Mouse (Mus musculus) forebrain, embryonic 15.5 days (tissue): ENCODE results near the gene Inhbe. TPM values are rescaled to one million over a fixed set of nuclear protein-coding genes. Genes with fewer than 3 reads are reported as not detected.

Experiments used
- ATAC-seq: fragments of 200-750 bp; cut with Nextera tagmentation; replicated peaks from 2 replicates; pipeline ENCODE4 v1.8.0; 2017; ENCODE audit warnings: mild to moderate bottlenecking, moderate TSS enrichment, moderate library complexity
- H3K27ac ChIP-seq: fragments of 300-500 bp; sonication (generic); replicated peaks from 2 replicates; pipeline ENCODE4 v1.5.1; 2015; ENCODE audit warnings: mild to moderate bottlenecking, inconsistent platforms
- H3K27me3 ChIP-seq: fragments of 300-500 bp; sonication (generic); 2 replicates; pipeline ENCODE4 v1.6.1; 2015; ENCODE audit warnings: inconsistent platforms
- H3K36me3 ChIP-seq: fragments of 300-500 bp; sonication (generic); 2 replicates; pipeline ENCODE4 v1.6.1; 2015; ENCODE audit warnings: mild to moderate bottlenecking, inconsistent platforms
- H3K4me1 ChIP-seq: fragments of 300-500 bp; sonication (generic); 2 replicates; pipeline ENCODE4 v1.6.1; 2015; ENCODE audit warnings: inconsistent platforms
- H3K4me2 ChIP-seq: fragments of 300-500 bp; sonication (generic); replicated peaks from 2 replicates; pipeline ENCODE4 v1.6.1; 2015; ENCODE audit warnings: mild to moderate bottlenecking, inconsistent platforms
- H3K4me3 ChIP-seq: fragments of 300-500 bp; sonication (generic); 2 replicates; pipeline ENCODE4 v1.5.1; 2015; ENCODE audit warnings: mild to moderate bottlenecking, inconsistent platforms
- H3K9ac ChIP-seq: fragments of 300-500 bp; sonication (generic); replicated peaks from 2 replicates; pipeline ENCODE4 v1.6.1; 2015; ENCODE audit warnings: mild to moderate bottlenecking, inconsistent platforms
- H3K9me3 ChIP-seq: fragments of 300-500 bp; sonication (generic); 2 replicates; pipeline ENCODE4 v1.6.1; 2016; ENCODE audit warnings: inconsistent platforms
- WGBS: fragments of 180-500 bp; shearing (Covaris S2); methylation state at CpG from one replicate; pipeline ENCODE4 v1.1.7; 2015; ENCODE audit warnings: mixed read lengths; 5-methylcytosine and 5-hydroxymethylcytosine counted together
- polyA plus RNA-seq: library from polyadenylated mRNA; unstranded; fragments of >200 nt; fragmentation: Nextera tagmentation; extraction: Ambion mirVana; gene quantifications from 2 replicates; pipeline ENCODE4 v1.2.1, GENCODE M21; 2015

The Inhbe gene
- polyA plus RNA-seq, 1 experiment from 2014 or later = not detected

DNA sequence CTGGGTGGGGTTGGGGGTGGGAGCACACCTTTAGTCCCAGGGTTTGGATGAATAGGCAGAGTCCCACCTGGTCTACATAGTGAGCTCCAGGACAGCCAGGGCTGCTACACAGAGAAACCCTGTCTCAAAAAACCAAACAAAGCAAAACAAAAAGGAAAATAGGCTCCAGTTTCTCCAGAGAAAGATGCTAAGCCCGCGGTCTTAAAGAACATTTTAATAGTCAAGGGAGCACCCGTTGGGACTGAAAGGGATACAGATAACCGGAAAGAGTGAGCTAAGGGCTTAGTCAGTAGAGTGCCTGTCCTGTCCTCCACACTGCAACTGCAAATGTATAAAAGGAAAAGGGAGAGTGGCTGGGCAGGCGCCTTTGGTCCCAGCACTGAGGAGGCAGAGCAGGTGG, 12.9 kb upstream of the Inhbe start:
- WGBS = 61% methylated on average over 5 of the region's 5 CpGs
- Histone ChIP-seq H3K4me1 (0 out of 2 replicates have a peak, but pooled peaks cover 3% of the 10 kb centered on the region), H3K36me3 (no peaks in the 10 kb centered on the region), H3K4me3 (no peak overlapping the region), H3K27ac (no peak overlapping the region), H3K9me3 (no peaks in the 10 kb centered on the region), H3K9ac (no peak overlapping the region), H3K27me3 (no peaks in the 10 kb centered on the region), H3K4me2 (no peak overlapping the region)
- ATAC-seq = no peak

DNA sequence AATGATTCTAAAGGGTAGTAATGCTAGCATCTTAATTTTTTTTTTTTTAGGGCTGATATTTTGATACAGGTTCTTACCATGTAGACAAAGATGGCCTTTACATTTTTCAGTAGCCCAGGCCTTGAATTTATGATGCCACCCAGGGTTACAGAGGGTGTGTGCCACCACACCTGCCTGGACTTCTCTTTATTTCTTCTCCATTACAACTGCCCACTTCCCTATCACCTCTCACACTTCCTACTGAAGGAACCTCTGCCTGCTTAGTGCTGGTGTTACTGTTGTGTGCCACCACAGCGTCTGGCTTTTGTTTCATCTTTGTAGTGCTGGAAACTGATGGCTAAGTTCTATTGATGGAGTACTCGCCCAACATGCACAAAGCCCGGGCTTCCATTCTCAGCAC, 6.5 kb upstream of the Inhbe start:
- Histone ChIP-seq H3K4me1 (no peaks in the 10 kb centered on the region), H3K4me3 (no peak overlapping the region), H3K9ac (no peak overlapping the region), H3K27ac (no peak overlapping the region), H3K4me2 (no peak overlapping the region), H3K36me3 (no peaks in the 10 kb centered on the region), H3K27me3 (no peaks in the 10 kb centered on the region), H3K9me3 (no peaks in the 10 kb centered on the region)
- 88% methylated on average over 3 of the region's 3 CpGs for WGBS
- no peak for ATAC-seq

DNA sequence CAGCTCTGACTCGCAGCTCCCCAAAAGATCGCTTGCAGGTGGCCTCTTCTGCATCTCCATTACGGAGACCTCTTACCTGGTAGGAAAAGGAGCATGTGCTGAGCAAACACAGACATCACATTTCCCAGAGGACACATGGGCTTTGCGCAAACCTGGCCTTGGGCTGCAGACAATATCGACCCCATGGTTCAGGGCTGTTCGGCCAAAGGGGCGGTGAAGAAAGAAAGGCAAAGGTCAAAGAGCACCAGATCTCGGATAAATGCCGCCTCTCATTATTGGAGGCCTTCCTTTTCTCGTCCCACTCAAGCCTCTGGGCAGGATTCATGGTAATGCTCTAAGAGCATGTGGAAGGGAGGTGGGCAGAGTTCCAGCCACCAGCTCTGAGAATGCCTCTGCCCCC, 1.1 kb upstream of the Inhbe start:
- Histone ChIP-seq H3K9me3 (no peaks in the 10 kb centered on the region), H3K4me3 (no peak overlapping the region), H3K36me3 (no peaks in the 10 kb centered on the region), H3K9ac (no peak overlapping the region), H3K27me3 (no peaks in the 10 kb centered on the region), H3K4me2 (no peak overlapping the region), H3K4me1 (peaks cover 3% of the 10 kb centered on the region), H3K27ac (no peak overlapping the region)
- no peak for ATAC-seq
- 59% methylated on average over 10 of the region's 10 CpGs for WGBS

DNA sequence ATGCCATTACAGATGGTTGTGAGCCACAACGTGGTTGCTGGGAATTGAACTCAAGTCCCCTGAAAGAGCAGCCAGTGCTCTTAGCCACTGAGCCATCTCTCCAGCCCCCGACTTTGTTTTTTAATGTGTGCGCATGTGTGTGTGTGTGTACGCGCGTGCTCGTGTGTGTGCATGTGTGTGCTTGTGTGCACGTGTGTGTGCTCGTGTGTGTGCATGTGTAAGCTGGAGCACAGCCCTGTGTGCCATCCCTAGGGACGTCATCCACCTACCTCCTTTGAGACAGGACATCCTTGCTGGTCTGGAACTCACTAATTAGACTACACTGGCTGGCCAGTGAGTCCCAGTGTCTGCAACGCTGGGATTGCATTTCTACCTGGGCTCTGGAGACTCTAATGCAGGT, 1.4 kb downstream of the Inhbe start:
- no peaks in the 10 kb centered on the region for H3K9me3 ChIP-seq
- H3K4me2 ChIP-seq = no peak overlapping the region
- peaks cover 3% of the 10 kb centered on the region for H3K4me1 ChIP-seq
- H3K9ac ChIP-seq = no peak overlapping the region
- no peak overlapping the region for H3K4me3 ChIP-seq
- no peaks in the 10 kb centered on the region for H3K36me3 ChIP-seq
- no peak for ATAC-seq
- no peak overlapping the region for H3K27ac ChIP-seq
- no peaks in the 10 kb centered on the region for H3K27me3 ChIP-seq
- 88% methylated on average over 11 of the region's 11 CpGs for WGBS

DNA sequence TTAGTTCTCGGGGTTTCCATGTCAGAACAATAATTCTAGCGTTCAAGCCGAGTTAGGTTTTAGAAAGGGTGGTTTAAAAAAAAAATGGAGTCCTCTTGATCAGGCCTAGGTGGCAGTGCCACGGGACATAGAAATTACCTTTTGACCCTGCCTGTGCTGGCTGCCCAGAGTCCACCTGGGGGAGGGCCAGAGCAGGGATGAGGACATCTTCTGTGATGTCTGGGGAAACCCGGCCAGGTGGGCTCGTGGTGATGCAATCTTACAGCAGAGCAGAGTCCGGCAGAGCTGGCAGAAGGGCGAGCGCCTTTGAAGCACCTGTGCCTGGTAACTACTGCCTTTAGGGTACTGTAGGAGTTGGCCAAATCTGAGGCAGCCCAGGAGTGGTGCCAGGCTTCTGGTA, 2.0 kb downstream of the Inhbe start:
- Histone ChIP-seq H3K9me3 (no peaks in the 10 kb centered on the region), H3K4me2 (no peak overlapping the region), H3K27me3 (no peaks in the 10 kb centered on the region), H3K4me1 (peaks cover 3% of the 10 kb centered on the region), H3K9ac (no peak overlapping the region), H3K27ac (no peak overlapping the region), H3K36me3 (no peaks in the 10 kb centered on the region), H3K4me3 (no peak overlapping the region)
- WGBS = 91% methylated on average over 9 of the region's 9 CpGs
- ATAC-seq = no peak

DNA sequence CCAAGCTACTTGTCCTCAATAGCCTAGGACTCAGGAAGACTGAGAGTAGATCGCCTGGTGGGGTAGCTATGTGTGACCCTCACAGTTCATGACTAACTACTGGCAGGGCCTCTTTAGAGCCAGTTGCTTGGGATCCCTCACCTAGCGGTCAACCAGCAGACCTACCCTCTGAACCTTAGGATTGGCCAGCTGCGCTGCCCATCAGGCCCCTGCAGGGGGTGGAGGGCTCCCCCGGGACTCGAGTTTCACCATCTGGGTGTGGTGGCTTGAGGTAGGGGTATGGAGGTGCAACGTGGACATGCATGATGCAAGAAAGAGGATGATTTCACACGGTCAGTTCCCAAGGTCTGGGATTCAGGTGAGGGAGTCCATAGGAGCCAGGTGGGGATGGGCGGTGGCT, 2.5 kb downstream of the Inhbe start:
- H3K27me3 ChIP-seq = no peaks in the 10 kb centered on the region
- ATAC-seq = no peak
- 75% methylated on average over 8 of the region's 8 CpGs for WGBS

DNA sequence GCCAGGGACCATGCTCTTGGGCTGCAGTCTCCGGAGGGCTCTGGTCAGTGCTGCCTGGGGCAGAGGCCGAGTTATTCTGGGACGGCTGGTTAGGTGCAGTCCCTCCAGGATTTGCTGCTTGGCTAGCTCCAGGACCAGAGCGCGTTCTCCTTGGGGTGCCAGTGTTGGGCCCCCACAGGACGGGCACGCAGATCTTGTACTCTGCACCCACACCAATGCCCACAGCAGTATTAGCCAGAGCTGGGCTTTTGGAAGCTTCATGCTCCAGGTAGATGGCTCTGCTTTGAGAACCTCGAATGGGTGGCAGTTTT, 3.0 kb downstream of the Inhbe start:
- H3K36me3 ChIP-seq = no peaks in the 10 kb centered on the region
- H3K9me3 ChIP-seq = no peaks in the 10 kb centered on the region
- ATAC-seq = no peak
- H3K27me3 ChIP-seq = no peaks in the 10 kb centered on the region
- 85% methylated on average over 8 of the region's 8 CpGs for WGBS
- H3K9ac ChIP-seq = no peak overlapping the region
- peaks cover 3% of the 10 kb centered on the region for H3K4me1 ChIP-seq
- H3K27ac ChIP-seq = no peak overlapping the region
- no peak overlapping the region for H3K4me3 ChIP-seq
- no peak overlapping the region for H3K4me2 ChIP-seq

More for the DNA sequence above, 2.5 kb downstream of the Inhbe start:
- Histone ChIP-seq H3K9ac (no peak overlapping the region), H3K27ac (no peak overlapping the region), H3K9me3 (no peaks in the 10 kb centered on the region), H3K4me3 (no peak overlapping the region), H3K4me1 (peaks cover 3% of the 10 kb centered on the region), H3K36me3 (no peaks in the 10 kb centered on the region), H3K4me2 (no peak overlapping the region)

DNA sequence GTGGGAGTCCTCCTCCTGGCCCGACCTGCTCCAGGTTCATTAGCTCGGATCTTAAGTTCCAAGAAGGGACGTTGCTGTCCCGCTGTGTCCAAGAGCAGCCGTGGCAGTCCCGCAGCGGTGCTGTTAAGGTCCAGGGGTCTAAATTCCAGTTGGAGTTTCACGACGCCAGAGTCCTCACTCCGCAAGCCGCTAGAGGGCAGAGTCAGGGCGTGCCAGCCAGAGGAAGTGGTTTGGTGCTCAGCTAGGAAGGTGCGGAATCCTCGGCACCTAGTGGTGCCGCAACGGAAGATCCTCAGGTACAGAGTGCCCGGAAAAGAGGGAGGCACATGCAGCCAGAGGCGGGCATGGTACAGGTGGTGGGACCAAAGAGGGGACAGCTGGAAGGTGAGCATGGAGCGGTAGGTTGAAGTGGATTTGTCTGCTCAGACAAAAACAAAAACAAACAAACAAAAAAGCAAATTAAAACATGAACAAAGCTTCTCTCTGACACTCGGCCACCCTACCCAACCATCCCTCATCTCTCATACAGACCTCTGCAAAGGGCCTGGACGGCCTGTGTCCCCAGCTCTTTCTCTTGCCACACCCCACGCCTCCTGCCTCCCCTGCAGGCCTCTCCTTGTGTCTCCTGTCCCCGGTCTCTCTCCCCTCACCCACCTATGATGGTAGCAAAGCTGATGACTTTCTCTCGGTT, 3.5 kb downstream of the Inhbe start:
- no peaks in the 10 kb centered on the region for H3K27me3 ChIP-seq
- H3K4me2 ChIP-seq = peak overlapping the region; percentile 39; the same call in 1 of the 2 replicates
- peak; percentile 76 for ATAC-seq
- peak overlapping the region; percentile 20; the same call in 1 of the 2 replicates for H3K4me3 ChIP-seq
- H3K9me3 ChIP-seq = no peaks in the 10 kb centered on the region
- no peak overlapping the region for H3K27ac ChIP-seq
- H3K9ac ChIP-seq = no peak overlapping the region
- 14% methylated on average over 24 of the region's 24 CpGs for WGBS
- H3K36me3 ChIP-seq = no peaks in the 10 kb centered on the region
- H3K4me1 ChIP-seq = peaks cover 3% of the 10 kb centered on the region

DNA sequence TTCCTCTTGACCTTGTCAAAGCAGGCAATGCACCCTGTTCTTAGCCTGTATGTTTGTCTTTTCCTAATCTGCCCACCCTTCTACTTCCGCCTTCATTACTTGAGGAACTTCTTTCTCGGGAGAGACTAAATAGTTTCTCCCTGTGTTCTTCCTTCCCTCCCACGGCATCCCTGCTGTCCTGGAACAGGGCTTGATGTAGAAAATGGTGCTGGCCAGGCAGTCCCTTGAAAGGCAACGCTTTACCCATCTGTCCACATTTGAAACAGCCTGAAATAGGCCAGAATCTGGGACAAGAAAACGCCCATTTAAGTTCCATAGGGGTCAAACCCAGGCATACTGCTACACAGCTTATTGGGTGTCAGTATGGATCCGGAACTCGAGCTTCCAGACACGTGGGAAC, 4.4 kb downstream of the Inhbe start:
- H3K4me2 ChIP-seq = no peak overlapping the region
- H3K27ac ChIP-seq = no peak overlapping the region
- H3K36me3 ChIP-seq = no peaks in the 10 kb centered on the region
- H3K27me3 ChIP-seq = no peaks in the 10 kb centered on the region
- H3K9me3 ChIP-seq = no peaks in the 10 kb centered on the region
- no peak overlapping the region for H3K9ac ChIP-seq
- WGBS = 79% methylated on average over 8 of the region's 8 CpGs
- ATAC-seq = no peak
- peaks cover 3% of the 10 kb centered on the region for H3K4me1 ChIP-seq
- no peak overlapping the region for H3K4me3 ChIP-seq

DNA sequence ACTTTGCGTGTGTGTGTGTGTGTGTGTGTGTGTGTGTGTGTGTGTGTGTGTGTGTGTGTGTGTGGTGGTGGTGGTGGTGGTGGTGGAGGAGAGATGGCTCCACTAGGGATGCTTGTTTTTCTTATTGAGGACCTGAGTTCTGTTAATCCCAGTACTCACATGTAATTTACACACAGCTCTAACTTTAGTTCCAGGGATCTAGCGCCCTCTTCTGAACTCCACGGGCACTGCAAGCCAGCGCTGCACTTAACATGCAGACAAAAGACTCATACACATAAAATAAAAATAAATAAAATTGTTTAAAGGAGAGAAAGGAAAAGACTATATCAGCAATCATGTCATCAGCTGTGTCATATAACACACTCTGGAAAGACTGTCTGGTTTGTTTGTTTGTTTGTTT, 5.3 kb downstream of the Inhbe start:
- Histone ChIP-seq H3K9me3 (no peaks in the 10 kb centered on the region), H3K4me1 (peaks cover 3% of the 10 kb centered on the region), H3K9ac (no peak overlapping the region), H3K27ac (no peak overlapping the region), H3K27me3 (no peaks in the 10 kb centered on the region), H3K4me3 (no peak overlapping the region), H3K4me2 (no peak overlapping the region), H3K36me3 (no peaks in the 10 kb centered on the region)
- 69% methylated on average over 4 of the region's 4 CpGs for WGBS
- ATAC-seq = no peak

DNA sequence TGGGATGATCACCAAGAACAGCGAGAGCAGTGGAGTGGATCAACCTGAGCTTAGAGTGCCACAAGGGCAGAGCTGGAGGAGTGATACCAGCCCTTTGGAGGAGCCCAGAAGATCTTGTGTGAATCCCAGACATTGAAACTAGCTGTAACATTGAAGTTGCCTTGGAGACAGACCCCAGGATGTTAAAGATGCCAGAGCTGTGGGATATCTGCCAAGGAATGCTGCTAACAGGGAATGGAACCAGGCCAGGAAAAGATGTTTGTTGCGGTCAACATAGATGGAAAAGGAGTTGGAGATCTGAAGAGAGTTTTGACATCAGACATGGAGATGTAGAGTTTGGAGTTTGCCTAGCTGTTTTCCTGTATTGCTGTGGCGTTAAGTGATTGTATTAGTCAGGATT, 8.0 kb downstream of the Inhbe start:
- H3K4me1 ChIP-seq = peaks cover 18% of the 10 kb centered on the region
- H3K9me3 ChIP-seq = no peaks in the 10 kb centered on the region
- no peak overlapping the region for H3K9ac ChIP-seq
- peaks cover 13% of the 10 kb centered on the region for H3K27me3 ChIP-seq
- H3K4me3 ChIP-seq = no peak overlapping the region
- 82% methylated on average over 3 of the region's 3 CpGs for whole genome bisulfite sequencing
- H3K36me3 ChIP-seq = no peaks in the 10 kb centered on the region
- ATAC-seq = no peak
- no peak overlapping the region for H3K27ac ChIP-seq
- H3K4me2 ChIP-seq = no peak overlapping the region

DNA sequence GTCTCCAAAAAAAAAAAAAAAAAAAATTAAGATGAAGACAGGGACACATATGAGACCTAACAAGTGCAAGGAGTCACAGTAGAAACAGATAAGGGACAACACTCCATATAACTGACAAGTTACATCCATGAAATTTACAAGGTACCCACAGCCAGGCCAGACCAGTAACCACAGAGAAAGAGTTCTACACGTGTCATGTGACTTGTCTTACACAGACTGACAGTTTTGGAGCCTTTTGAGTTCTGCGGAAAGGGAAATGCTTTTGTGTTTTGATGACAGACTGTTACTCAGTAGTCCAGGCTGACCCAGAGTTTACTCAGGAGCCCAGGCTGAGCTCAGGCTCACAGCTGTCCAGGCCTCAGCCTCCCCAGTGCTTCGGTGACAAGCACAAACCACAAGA, 11.2 kb downstream of the Inhbe start:
- H3K4me1 ChIP-seq = peaks cover 40% of the 10 kb centered on the region
- H3K4me2 ChIP-seq = no peak overlapping the region
- no peak overlapping the region for H3K9ac ChIP-seq
- H3K36me3 ChIP-seq = no peaks in the 10 kb centered on the region
- H3K9me3 ChIP-seq = no peaks in the 10 kb centered on the region
- no peak for ATAC-seq
- peaks cover 25% of the 10 kb centered on the region for H3K27me3 ChIP-seq
- 71% methylated on average over 3 of the region's 3 CpGs for WGBS
- H3K27ac ChIP-seq = no peak overlapping the region
- no peak overlapping the region for H3K4me3 ChIP-seq
